Mouse (Mus musculus) hindbrain, embryonic 12.5 days (tissue): ENCODE results near the gene Stat4. TPM values are rescaled to one million over a fixed set of nuclear protein-coding genes. Genes with fewer than 3 reads are reported as not detected.

Experiments
- ATAC-seq: fragments of 200-750 bp; cut with Nextera tagmentation; 2 replicates; pipeline ENCODE4 v1.8.0; 2017; ENCODE audit warnings: moderate TSS enrichment; ENCODE audit not compliant: low FRiP score
- H3K27ac ChIP-seq: fragments of 300-500 bp; sonication (generic); 2 replicates; pipeline ENCODE4 v1.5.1; 2016; ENCODE audit warnings: mild to moderate bottlenecking
- H3K27me3 ChIP-seq: fragments of 300-500 bp; sonication (generic); 2 replicates; pipeline ENCODE4 v1.6.1; 2016; ENCODE audit warnings: mild to moderate bottlenecking
- H3K36me3 ChIP-seq: fragments of 300-500 bp; sonication (generic); 2 replicates; pipeline ENCODE4 v1.6.1; 2016; ENCODE audit warnings: mild to moderate bottlenecking
- H3K4me1 ChIP-seq: fragments of 300-500 bp; sonication (generic); 2 replicates; pipeline ENCODE4 v1.6.1; 2016
- H3K4me2 ChIP-seq: fragments of 300-500 bp; sonication (generic); replicated peaks from 2 replicates; pipeline ENCODE4 v1.6.1; 2016; ENCODE audit warnings: mild to moderate bottlenecking
- H3K4me3 ChIP-seq: fragments of 300-500 bp; sonication (generic); 2 replicates; pipeline ENCODE4 v1.5.1; 2016; ENCODE audit warnings: mild to moderate bottlenecking
- H3K9ac ChIP-seq: fragments of 300-500 bp; sonication (generic); 2 replicates; pipeline ENCODE4 v1.6.1; 2016; ENCODE audit warnings: mild to moderate bottlenecking, moderate library complexity
- H3K9me3 ChIP-seq: fragments of 300-500 bp; sonication (generic); replicated peaks from 2 replicates; pipeline ENCODE4 v1.6.1; 2016; ENCODE audit warnings: mild to moderate bottlenecking
- WGBS: fragments of 180-500 bp; shearing (Covaris S2); methylation state at CpG from one replicate; pipeline ENCODE4 v1.1.7; 2016; 5-methylcytosine and 5-hydroxymethylcytosine counted together
- polyA plus RNA-seq: library from polyadenylated mRNA; unstranded; fragments of >200 nt; fragmentation: Nextera tagmentation; extraction: Ambion mirVana; gene quantifications from 2 replicates; pipeline ENCODE4 v1.2.1, GENCODE M21; 2016

The Stat4 gene
- polyA plus RNA-seq, 1 experiment from 2014 or later = 0.88 TPM

DNA sequence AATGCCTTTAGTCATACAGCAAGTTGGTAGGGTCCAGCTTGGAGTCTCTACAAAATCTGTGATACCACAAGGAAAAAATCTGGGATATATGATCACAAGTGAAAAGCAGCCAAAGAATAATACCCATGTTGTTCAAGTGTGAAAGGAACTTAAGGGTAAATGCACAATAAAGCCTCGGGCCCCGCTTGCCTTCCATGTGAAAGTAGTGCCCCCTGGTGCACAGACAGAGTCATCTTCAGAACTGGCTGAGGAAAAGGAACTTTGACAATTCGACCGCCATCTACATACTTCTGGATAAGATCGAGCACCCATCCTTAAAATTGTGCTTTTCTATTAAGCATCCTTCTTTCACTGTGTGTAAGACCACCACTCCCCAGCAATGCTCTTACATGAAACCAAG, 11.6 kb downstream of the Stat4 start:
- Histone ChIP-seq H3K4me3 (no peak overlapping the region), H3K4me2 (no peak overlapping the region), H3K4me1 (0 out of 2 replicates have a peak, but pooled peaks cover 2% of the 10 kb centered on the region), H3K27ac (no peak overlapping the region), H3K9me3 (no peaks in the 10 kb centered on the region), H3K27me3 (no peaks in the 10 kb centered on the region), H3K36me3 (no peaks in the 10 kb centered on the region), H3K9ac (no peak overlapping the region)
- ATAC-seq = no peak
- WGBS = 48% methylated on average over 5 of the region's 5 CpGs

DNA sequence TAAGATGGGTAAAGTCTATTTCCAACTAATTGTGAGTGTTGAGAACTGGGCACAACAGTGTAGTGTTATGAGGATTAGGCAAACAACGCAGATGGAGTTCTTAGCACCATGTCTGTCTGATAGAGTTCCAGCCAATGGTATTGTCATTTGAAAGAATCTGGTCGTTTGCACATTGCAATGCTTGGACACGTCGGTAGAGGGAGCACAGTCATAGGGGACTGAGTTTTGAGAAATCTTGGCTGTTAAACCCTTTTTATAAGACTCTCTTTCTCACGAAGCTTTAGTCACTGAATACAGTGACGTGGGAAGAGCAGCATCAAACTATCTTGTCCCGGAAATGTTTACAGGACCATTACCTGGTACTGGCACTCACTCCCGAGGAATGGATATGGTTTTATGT, 17.1 kb downstream of the Stat4 start:
- no peak for ATAC-seq
- Histone ChIP-seq H3K27me3 (peaks cover 7% of the 10 kb centered on the region; the same call in 1 of the 2 replicates), H3K4me1 (peaks cover 8% of the 10 kb centered on the region), H3K4me3 (no peak overlapping the region), H3K36me3 (no peaks in the 10 kb centered on the region), H3K27ac (no peak overlapping the region), H3K9me3 (no peaks in the 10 kb centered on the region), H3K4me2 (no peak overlapping the region), H3K9ac (no peak overlapping the region)
- WGBS = 30% methylated on average over 8 of the region's 8 CpGs

DNA sequence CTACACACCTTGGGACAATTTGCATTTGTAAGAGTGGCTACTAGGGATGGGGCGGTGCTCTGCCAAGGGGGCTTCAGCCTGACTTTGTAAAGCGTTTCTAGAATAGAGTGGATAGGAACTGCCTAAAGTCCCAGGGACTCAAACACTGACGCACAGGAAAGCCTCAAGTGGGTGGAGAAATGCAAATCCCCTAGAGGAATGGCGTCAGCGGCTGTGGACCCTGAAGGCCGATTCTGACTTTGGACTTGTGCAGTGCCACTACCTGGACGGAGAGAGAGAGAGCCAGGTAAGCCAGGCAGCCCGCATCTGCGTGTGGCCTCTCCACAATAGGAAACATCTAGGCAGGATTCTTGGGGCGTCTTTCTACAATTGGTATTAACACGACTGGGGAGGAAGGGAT, 21.5 kb downstream of the Stat4 start:
- Histone ChIP-seq H3K4me3 (peak overlapping the region; percentile 20; the same call in 1 of the 2 replicates), H3K27me3 (peaks cover 7% of the 10 kb centered on the region; the same call in 1 of the 2 replicates), H3K9me3 (no peaks in the 10 kb centered on the region), H3K4me2 (peak overlapping the region; percentile 48), H3K4me1 (peaks cover 8% of the 10 kb centered on the region), H3K9ac (no peak overlapping the region), H3K27ac (no peak overlapping the region), H3K36me3 (no peaks in the 10 kb centered on the region)
- 4% methylated on average over 11 of the region's 11 CpGs for WGBS
- no peak for ATAC-seq

DNA sequence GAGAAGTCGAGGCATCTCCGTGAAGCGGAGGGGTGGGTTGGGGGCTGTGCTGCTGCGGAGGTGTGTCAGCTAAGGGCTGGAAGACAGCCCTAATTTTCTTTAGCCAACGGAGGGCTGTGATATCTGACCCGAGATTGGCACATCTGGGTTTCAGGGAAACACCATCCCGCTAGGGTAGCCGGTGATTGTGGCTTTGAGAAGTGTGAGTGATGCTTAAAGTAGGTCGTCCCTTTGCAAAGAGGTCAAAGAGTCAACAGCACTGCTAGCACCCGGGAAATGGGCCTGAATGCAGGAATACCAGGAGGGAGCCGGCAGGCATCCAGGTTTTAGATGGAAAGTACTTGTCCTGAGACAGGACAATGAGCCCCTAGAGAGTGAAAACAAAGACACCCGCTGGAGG, 22.0 kb downstream of the Stat4 start:
- under 1% methylated on average over 12 of the region's 12 CpGs for WGBS
- H3K36me3 ChIP-seq = no peaks in the 10 kb centered on the region
- peaks cover 8% of the 10 kb centered on the region for H3K4me1 ChIP-seq
- H3K27me3 ChIP-seq = peaks cover 7% of the 10 kb centered on the region; the same call in 1 of the 2 replicates
- ATAC-seq = no peak
- H3K4me2 ChIP-seq = peak overlapping the region; percentile 48
- H3K4me3 ChIP-seq = peak overlapping the region; percentile 20; the same call in 1 of the 2 replicates
- H3K27ac ChIP-seq = no peak overlapping the region
- H3K9ac ChIP-seq = no peak overlapping the region
- H3K9me3 ChIP-seq = no peaks in the 10 kb centered on the region

DNA sequence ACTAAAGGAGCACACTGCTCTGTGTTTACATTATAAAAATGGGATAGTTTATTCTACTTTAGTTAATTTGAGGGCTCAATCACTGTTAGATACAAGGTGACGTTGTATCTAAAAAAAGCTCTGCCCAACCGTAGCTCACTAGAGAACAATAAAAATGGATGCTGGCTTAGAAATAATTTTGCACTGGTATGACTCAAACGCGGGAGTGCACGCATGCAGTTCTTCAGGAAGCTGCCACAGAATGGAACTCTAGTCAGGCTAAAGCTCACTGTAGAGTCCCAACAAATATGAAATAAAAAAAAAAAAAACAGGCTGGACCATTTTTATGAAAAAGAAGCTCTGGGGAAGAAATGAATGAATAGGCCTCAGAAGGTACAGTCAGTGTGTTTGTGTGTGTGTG, 23.8 kb downstream of the Stat4 start:
- Histone ChIP-seq H3K27ac (no peak overlapping the region), H3K9me3 (no peaks in the 10 kb centered on the region), H3K9ac (no peak overlapping the region), H3K4me1 (peaks cover 8% of the 10 kb centered on the region), H3K27me3 (peaks cover 7% of the 10 kb centered on the region; the same call in 1 of the 2 replicates), H3K4me3 (no peak overlapping the region), H3K36me3 (no peaks in the 10 kb centered on the region), H3K4me2 (no peak overlapping the region)
- 93% methylated on average over 5 of the region's 5 CpGs for WGBS
- ATAC-seq = no peak

DNA sequence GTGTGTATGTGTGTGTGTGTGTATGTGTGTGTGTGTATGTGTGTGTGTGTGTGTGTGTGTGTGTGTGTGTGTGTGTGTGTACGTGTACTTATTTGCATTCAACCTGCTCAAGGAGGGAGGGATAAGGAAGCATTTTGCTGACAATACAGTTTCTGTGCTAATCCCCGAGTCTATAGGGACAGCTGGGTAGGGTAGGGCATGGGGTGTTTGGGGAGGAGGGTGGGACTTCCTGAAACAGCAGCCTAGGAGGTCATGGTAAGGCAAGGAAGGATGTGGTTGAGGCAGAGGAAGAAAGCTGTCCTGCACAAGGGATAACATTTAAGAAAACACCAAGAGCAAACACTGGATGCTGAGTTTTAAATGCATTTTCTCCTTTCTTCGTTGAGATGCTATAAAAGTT, 24.3 kb downstream of the Stat4 start:
- H3K9ac ChIP-seq = no peak overlapping the region
- no peak for ATAC-seq
- no peaks in the 10 kb centered on the region for H3K9me3 ChIP-seq
- no peak overlapping the region for H3K4me2 ChIP-seq
- WGBS = 78% methylated on average over 2 of the region's 3 CpGs
- no peaks in the 10 kb centered on the region for H3K36me3 ChIP-seq
- peaks cover 8% of the 10 kb centered on the region for H3K4me1 ChIP-seq
- peaks cover 7% of the 10 kb centered on the region; the same call in 1 of the 2 replicates for H3K27me3 ChIP-seq
- H3K27ac ChIP-seq = no peak overlapping the region
- H3K4me3 ChIP-seq = no peak overlapping the region

DNA sequence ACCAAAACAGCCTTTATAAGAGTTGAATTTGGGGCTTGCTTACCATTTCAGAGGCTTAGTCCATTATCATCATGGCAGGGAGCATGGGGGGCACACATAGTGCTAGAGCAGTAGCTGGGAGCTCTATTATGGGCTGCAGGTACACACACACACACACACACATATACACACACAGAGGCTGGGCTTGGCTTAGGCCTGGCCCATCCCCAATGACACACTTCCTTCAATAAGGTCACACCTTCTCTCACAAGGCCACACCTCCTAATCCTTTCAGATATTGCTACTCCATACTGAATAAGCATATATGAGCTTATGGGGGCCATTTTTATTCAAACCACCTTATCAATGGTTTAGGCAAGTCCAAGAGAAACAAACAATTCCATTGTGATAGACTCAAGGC, 25.3 kb downstream of the Stat4 start:
- Histone ChIP-seq H3K27ac (no peak overlapping the region), H3K9me3 (no peaks in the 10 kb centered on the region), H3K4me1 (peaks cover 8% of the 10 kb centered on the region), H3K4me3 (no peak overlapping the region), H3K27me3 (peaks cover 7% of the 10 kb centered on the region; the same call in 1 of the 2 replicates), H3K4me2 (no peak overlapping the region), H3K36me3 (no peaks in the 10 kb centered on the region), H3K9ac (no peak overlapping the region)
- no peak for ATAC-seq

DNA sequence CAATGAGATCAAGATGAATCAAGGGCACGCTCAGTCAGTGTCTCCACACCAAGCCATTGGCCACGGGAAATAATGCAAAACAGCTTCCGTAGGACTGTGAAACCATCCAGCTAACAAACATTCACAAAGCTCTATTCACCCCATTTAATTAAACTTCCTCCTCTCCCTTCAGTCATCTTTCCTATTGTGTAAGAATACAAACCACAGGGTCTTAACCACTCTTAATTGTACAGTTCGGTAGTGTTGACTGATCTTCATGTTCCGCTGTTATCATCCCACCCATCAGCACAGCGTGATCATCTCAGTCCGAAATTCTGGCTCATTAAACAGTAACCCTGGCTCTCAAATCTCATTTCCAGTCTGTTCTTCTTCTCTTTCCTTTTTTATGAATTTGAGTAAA, 25.8 kb downstream of the Stat4 start:
- ATAC-seq = no peak
- no peak overlapping the region for H3K4me3 ChIP-seq
- no peaks in the 10 kb centered on the region for H3K36me3 ChIP-seq
- 89% methylated on average over 7 of the region's 7 CpGs for WGBS
- no peaks in the 10 kb centered on the region for H3K9me3 ChIP-seq
- peaks cover 8% of the 10 kb centered on the region for H3K4me1 ChIP-seq
- H3K4me2 ChIP-seq = no peak overlapping the region
- H3K9ac ChIP-seq = no peak overlapping the region
- no peak overlapping the region for H3K27ac ChIP-seq
- H3K27me3 ChIP-seq = peaks cover 7% of the 10 kb centered on the region; the same call in 1 of the 2 replicates

DNA sequence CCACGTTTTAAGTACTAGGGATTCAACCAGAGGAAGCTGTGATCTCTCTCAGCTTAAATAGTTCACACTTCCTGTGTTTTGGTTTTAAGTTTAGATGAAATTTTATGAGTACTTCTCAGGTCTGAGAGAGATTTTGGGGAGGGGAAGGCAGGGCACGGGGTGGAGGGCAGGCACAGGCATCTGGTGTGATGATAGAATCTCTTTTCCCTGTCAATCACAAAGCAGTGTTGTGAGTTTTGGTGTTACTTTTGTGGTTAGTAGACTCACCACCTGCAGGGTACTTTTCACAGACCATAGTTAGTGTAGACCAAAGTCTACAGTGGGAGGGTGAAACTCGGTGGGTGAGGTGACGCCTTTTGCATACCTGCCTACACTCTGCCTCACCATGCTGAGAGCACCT, 32.7 kb downstream of the Stat4 start:
- no peak for ATAC-seq
- Histone ChIP-seq H3K9ac (no peak overlapping the region), H3K4me2 (no peak overlapping the region), H3K27me3 (no peaks in the 10 kb centered on the region), H3K27ac (no peak overlapping the region), H3K9me3 (no peaks in the 10 kb centered on the region), H3K4me1 (no peaks in the 10 kb centered on the region), H3K36me3 (no peaks in the 10 kb centered on the region), H3K4me3 (no peak overlapping the region)
- 77% methylated on average over 4 of the region's 4 CpGs for WGBS

DNA sequence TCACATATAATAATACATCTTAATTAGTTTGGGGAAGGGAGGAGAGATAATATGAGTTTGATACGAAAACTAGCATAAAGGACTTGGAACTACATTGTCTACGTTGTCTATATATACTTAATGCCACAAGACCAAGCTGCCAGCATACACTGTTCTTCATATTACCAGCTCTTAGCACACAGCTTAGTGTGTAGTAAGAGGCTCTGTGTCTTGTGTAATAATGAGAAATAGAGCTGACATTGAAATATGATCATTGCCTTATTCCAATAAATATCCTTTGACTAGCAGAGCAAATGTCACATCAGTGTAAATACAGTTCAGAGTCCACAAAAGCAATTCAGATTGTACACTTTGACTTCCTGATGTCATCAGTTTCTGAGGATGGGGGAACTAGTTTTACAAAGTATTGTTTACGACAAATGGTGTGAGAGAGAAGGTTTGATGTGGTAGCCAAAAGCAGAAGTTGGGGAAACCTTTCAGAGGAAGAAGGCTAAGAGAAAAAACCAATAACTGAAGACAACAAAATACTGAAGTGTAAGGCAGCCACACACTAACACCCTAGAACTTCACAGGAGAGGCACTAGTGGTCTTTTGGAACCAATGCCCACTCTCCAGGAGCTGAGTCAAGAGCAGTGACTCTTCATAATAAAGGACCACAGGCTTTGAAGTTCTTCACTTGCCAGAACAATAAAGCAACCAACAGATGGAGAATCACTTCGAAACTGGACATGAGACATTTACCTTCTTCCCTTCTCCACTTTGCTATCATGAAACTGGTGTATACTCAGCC, 35.2 kb downstream of the Stat4 start:
- H3K9me3 ChIP-seq = no peaks in the 10 kb centered on the region
- no peak overlapping the region for H3K4me2 ChIP-seq
- H3K27me3 ChIP-seq = no peaks in the 10 kb centered on the region
- WGBS = 88% methylated on average over 4 of the region's 4 CpGs
- no peak overlapping the region for H3K9ac ChIP-seq
- ATAC-seq = no peak
- no peaks in the 10 kb centered on the region for H3K4me1 ChIP-seq
- H3K36me3 ChIP-seq = no peaks in the 10 kb centered on the region
- no peak overlapping the region for H3K4me3 ChIP-seq
- H3K27ac ChIP-seq = no peak overlapping the region

DNA sequence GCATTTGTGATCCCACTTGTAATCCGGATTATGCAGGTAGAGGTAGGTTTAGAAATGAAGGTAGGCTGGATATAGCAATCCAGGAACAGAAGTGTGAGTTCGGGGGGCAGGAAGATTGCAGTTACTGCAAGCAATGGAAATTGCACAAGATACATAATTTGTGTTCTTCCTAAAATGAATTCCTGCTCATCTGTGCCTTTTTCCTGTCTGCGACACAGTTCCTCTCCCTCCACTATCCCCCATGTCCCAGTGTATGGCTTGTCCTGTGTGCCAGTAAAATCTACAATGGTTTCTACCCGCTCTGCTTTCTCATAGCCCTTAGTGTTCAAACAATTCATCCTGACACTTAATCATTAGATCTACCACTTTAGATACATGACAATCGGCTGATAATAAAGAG, 41.7 kb downstream of the Stat4 start:
- H3K4me3 ChIP-seq = no peak overlapping the region
- ATAC-seq = no peak
- no peak overlapping the region for H3K4me2 ChIP-seq
- H3K36me3 ChIP-seq = no peaks in the 10 kb centered on the region
- 90% methylated on average over 5 of the region's 5 CpGs for WGBS
- no peaks in the 10 kb centered on the region for H3K9me3 ChIP-seq
- H3K27ac ChIP-seq = no peak overlapping the region
- H3K4me1 ChIP-seq = no peaks in the 10 kb centered on the region
- H3K9ac ChIP-seq = no peak overlapping the region
- H3K27me3 ChIP-seq = no peaks in the 10 kb centered on the region

DNA sequence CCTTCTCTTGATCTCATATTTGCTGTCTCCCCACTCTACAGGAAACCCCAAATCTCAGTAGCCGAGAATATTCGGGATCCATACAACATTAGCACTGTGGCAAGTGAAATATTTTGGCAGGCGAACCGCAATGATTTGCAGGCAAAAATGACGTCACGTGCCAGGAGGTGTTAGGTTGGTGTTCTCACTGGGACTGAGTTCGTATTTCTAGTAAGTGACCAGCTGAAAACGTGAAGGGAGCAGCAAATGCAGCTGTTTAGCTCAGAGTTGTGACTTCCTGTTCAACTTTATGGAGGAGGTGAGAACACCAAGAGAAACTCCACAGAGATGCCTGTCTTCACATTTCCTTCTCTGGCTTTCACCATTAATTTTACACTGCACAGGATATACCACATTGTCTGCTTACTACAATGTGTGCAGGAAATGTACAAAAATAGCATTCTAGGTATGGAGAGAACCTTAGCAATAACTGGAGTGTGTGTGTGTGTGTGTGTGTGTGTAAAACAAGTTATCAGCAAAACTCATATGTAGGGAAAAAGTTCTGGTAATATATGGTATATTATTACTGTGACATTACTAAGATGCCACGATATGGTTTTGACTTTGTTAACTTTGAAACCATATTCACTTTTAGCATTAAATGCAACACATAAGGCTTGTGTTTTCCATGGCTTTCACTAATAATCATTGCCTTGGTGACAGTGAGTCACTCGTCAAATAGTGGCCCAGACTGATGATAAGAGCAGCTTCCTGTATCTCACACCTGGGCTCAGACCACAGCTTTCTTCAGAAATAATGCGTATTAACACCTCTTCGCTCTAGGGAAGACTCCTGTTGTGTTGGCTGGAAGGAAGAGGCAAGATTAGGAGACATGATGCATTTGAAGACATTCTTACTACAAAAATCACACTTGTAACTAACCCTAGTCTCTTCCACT, 48.1 kb downstream of the Stat4 start:
- H3K27me3 ChIP-seq = no peaks in the 10 kb centered on the region
- H3K27ac ChIP-seq = no peak overlapping the region
- H3K9ac ChIP-seq = no peak overlapping the region
- H3K9me3 ChIP-seq = no peaks in the 10 kb centered on the region
- H3K36me3 ChIP-seq = no peaks in the 10 kb centered on the region
- H3K4me3 ChIP-seq = no peak overlapping the region
- no peak overlapping the region for H3K4me2 ChIP-seq
- 88% methylated on average over 12 of the region's 12 CpGs for WGBS
- ATAC-seq = no peak
- H3K4me1 ChIP-seq = 0 out of 2 replicates have a peak, but pooled peaks cover 4% of the 10 kb centered on the region
